Mouse (Mus musculus): ENCODE data around the gene Gatc. TPM values are rescaled to one million over a fixed set of nuclear protein-coding genes. Genes with fewer than 3 reads are reported as not detected.

Gatc gene
- polyA plus RNA-seq, 1 experiment from 2014 or later = 37.0 TPM

DNA sequence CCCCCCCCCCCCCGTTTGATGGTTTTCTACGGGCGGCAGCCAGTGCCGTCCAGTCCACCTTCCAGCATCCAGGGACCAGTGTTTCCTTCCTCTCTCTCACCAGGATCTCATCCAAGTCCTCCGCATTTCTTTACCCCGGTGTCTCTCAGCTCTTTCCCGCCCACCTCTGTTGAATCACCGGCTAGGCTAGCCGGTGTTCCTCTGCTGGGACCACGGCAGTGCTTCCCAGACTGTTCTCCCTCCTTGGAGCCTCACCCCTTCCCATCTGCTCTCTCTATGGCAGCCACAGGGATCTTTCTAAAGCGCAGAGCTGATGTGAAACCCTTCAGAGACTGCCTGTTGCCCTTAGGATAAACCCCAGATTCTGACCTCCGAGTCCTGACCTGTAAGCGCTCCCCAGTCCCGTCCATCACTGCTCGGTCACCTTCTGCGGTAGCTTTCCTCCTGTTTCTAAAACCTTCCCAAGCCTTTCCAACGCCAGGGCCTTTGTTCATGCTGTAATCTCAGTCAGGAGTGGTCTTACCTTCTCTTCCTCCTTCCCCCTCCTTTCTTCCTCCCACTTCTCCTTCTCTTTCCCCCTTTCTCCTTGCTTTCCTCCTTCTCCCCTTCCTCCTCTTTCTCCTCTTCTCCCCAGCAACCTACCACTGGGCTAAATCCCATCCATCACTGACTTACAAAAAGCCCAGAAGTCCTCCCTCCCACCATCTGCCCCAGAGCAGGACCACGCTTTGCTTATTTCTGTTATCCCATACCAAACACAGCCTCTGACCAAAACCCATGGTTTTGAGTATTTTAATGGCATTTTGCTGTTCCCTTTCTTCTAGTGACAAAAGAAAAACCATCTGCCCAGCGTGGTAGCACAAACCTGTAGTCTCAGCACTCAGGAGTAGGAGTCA is 22.1 kb upstream of the Gatc start:
- ATAC-seq (replicated peaks; ENCODE audit: insufficient number of reproducible peaks, low FRiP score, low TSS enrichment, low read depth) (no peak), DNase-seq (ENCODE audit: low spot score) (no peak)
- WGBS = 21% methylated on average over 19 of the region's 19 CpGs
- Histone ChIP-seq H3K4me2 (ENCODE audit: low read depth, low read length) (no peak overlapping the region), H3K27ac (replicated peaks; ENCODE audit: low read depth, low read length) (no peak overlapping the region), H3K36me3 (replicated peaks; ENCODE audit: control insufficient read depth, insufficient read depth, low read depth, low read length) (no peaks in the 10 kb centered on the region), H3K27me3 (ENCODE audit: control insufficient read depth, insufficient read depth, low read length) (no peaks in the 10 kb centered on the region), H3K9ac (replicated peaks; ENCODE audit: low read length) (peak overlapping the region; percentile 25; the same call in 1 of the 2 replicates), H3K4me3 (ENCODE audit: low read depth, low read length) (no peak overlapping the region), H3K4me1 (ENCODE audit: control insufficient read depth, insufficient read depth, low read length) (no peaks in the 10 kb centered on the region), H3K9me3 (replicated peaks; ENCODE audit: control insufficient read depth, low read length) (no peaks in the 10 kb centered on the region)

DNA sequence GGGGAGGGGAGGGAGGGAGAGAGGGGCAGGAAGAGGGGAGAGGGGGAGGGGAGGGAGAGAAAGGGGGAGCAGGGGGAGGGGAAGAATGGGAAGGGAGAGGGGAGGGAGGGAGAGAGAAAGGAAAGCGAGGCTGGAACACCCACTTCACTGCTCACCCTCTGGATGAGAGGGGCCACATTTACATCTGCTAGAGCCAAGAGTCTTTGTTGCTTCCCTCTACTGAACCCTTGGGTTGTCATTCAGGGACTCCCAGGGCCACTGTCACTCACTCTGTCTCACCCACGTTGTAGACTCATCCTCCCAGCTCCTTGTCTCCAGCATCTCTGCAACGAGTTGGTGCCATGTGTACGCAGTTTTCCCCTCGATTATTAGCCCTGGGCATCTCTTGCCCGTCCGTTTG is 21.2 kb upstream of the Gatc start:
- Histone ChIP-seq H3K4me1 (ENCODE audit: control insufficient read depth, insufficient read depth, low read length) (no peaks in the 10 kb centered on the region), H3K9ac (replicated peaks; ENCODE audit: low read length) (no peak overlapping the region), H3K9me3 (replicated peaks; ENCODE audit: control insufficient read depth, low read length) (no peaks in the 10 kb centered on the region), H3K4me2 (ENCODE audit: low read depth, low read length) (no peak overlapping the region), H3K27me3 (ENCODE audit: control insufficient read depth, insufficient read depth, low read length) (no peaks in the 10 kb centered on the region), H3K27ac (replicated peaks; ENCODE audit: low read depth, low read length) (no peak overlapping the region), H3K4me3 (ENCODE audit: low read depth, low read length) (no peak overlapping the region), H3K36me3 (replicated peaks; ENCODE audit: control insufficient read depth, insufficient read depth, low read depth, low read length) (no peaks in the 10 kb centered on the region)
- ATAC-seq (replicated peaks; ENCODE audit: insufficient number of reproducible peaks, low FRiP score, low TSS enrichment, low read depth) (no peak), DNase-seq (ENCODE audit: low spot score) (no peak)
- WGBS = 29% methylated on average over 7 of the region's 7 CpGs

- ATAC-seq (replicated peaks; ENCODE audit: insufficient number of reproducible peaks, low FRiP score, low TSS enrichment, low read depth) = no peak
- Histone ChIP-seq H3K4me3 (ENCODE audit: low read depth, low read length) (no peak overlapping the region), H3K27me3 (ENCODE audit: control insufficient read depth, insufficient read depth, low read length) (no peaks in the 10 kb centered on the region), H3K27ac (replicated peaks; ENCODE audit: low read depth, low read length) (no peak overlapping the region), H3K4me1 (ENCODE audit: control insufficient read depth, insufficient read depth, low read length) (no peaks in the 10 kb centered on the region), H3K9ac (replicated peaks; ENCODE audit: low read length) (no peak overlapping the region), H3K36me3 (replicated peaks; ENCODE audit: control insufficient read depth, insufficient read depth, low read depth, low read length) (no peaks in the 10 kb centered on the region), H3K4me2 (ENCODE audit: low read depth, low read length) (no peak overlapping the region), H3K9me3 (replicated peaks; ENCODE audit: control insufficient read depth, low read length) (no peaks in the 10 kb centered on the region)
- 63% methylated on average over 5 of the region's 5 CpGs for WGBS
- no peak for DNase-seq (ENCODE audit: low spot score)
Measured at GRCm38 (mm10) chr5:115359851-115360372, 18.9 kb upstream of the Gatc start.

DNA sequence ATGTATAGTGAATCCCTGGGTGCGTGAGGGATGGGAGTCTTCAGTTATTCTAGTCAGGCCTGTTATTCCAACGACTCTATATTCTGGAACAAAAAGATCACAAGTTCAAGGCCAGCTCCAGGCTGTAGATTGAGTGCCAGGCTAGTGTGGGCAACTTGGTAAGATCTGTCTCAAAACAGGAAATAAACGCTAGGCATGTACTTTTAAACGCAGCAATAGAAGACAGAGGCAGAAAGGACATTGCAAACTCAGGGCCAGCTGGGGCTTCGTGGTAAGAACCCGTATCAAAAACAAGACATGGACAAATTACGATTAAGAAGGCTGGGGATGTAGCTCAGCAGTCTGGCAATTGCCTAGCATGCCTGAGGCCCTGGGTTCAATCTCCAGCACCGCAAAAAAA is 18.5 kb upstream of the Gatc start:
- Histone ChIP-seq H3K4me3 (ENCODE audit: low read depth, low read length) (no peak overlapping the region), H3K9me3 (replicated peaks; ENCODE audit: control insufficient read depth, low read length) (no peaks in the 10 kb centered on the region), H3K4me2 (ENCODE audit: low read depth, low read length) (no peak overlapping the region), H3K36me3 (replicated peaks; ENCODE audit: control insufficient read depth, insufficient read depth, low read depth, low read length) (no peaks in the 10 kb centered on the region), H3K4me1 (ENCODE audit: control insufficient read depth, insufficient read depth, low read length) (no peaks in the 10 kb centered on the region), H3K27ac (replicated peaks; ENCODE audit: low read depth, low read length) (no peak overlapping the region), H3K27me3 (ENCODE audit: control insufficient read depth, insufficient read depth, low read length) (no peaks in the 10 kb centered on the region), H3K9ac (replicated peaks; ENCODE audit: low read length) (no peak overlapping the region)
- WGBS = 87% methylated on average over 8 of the region's 8 CpGs
- ATAC-seq (replicated peaks; ENCODE audit: insufficient number of reproducible peaks, low FRiP score, low TSS enrichment, low read depth) = no peak
- no peak for DNase-seq (ENCODE audit: low spot score)

DNA sequence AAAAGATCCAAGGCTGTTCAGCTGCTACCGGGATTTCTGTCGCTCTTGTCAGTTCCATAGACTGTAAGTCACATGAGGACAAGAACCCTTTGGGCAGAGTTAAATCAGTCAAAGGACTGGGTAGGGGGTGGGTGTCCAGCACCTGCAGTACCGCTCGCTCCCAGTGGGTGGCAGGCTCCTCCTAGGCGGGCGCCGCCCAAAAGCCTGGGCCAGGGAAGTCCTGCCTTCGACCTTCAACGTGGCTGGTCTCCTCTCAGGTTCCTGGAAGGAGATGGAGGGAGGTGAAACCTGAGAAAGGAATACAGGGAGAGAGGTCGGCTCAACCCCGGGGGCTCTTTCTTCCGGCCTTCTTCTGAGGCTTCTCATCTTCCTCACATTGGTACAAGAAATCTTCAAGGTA is 17.9 kb upstream of the Gatc start:
- Histone ChIP-seq H3K9ac (replicated peaks; ENCODE audit: low read length) (no peak overlapping the region), H3K27me3 (ENCODE audit: control insufficient read depth, insufficient read depth, low read length) (no peaks in the 10 kb centered on the region), H3K27ac (replicated peaks; ENCODE audit: low read depth, low read length) (no peak overlapping the region), H3K9me3 (replicated peaks; ENCODE audit: control insufficient read depth, low read length) (no peaks in the 10 kb centered on the region), H3K36me3 (replicated peaks; ENCODE audit: control insufficient read depth, insufficient read depth, low read depth, low read length) (no peaks in the 10 kb centered on the region), H3K4me3 (ENCODE audit: low read depth, low read length) (no peak overlapping the region), H3K4me1 (ENCODE audit: control insufficient read depth, insufficient read depth, low read length) (no peaks in the 10 kb centered on the region), H3K4me2 (ENCODE audit: low read depth, low read length) (no peak overlapping the region)
- DNase-seq (ENCODE audit: low spot score) (peak; percentile 92), ATAC-seq (replicated peaks; ENCODE audit: insufficient number of reproducible peaks, low FRiP score, low TSS enrichment, low read depth) (peak; percentile 70; the same call in 1 of the 2 replicates)
- WGBS = 2% methylated on average over 12 of the region's 12 CpGs

DNA sequence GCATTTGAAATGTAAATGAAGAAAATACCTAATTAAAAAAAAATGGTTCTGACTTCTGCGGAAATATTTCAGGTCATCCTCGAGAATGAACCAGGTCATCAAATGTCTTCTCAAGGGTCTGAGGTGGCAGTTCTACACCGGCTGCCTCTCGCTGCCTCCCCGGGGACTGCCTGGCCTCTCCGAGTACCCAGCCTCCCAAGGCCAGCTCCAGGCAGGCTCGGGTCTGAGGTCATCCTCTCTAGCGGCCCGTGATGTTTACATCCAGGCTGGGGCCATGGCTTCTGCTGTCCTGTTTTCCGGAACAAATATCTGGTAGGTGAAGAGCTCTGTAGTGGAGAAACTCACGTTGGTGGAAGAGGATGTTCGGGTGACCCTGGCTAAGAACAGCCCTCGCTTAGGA is 14.1 kb upstream of the Gatc start:
- Histone ChIP-seq H3K4me2 (ENCODE audit: low read depth, low read length) (no peak overlapping the region), H3K4me1 (ENCODE audit: control insufficient read depth, insufficient read depth, low read length) (no peaks in the 10 kb centered on the region), H3K9me3 (replicated peaks; ENCODE audit: control insufficient read depth, low read length) (no peaks in the 10 kb centered on the region), H3K27ac (replicated peaks; ENCODE audit: low read depth, low read length) (no peak overlapping the region), H3K27me3 (ENCODE audit: control insufficient read depth, insufficient read depth, low read length) (no peaks in the 10 kb centered on the region), H3K36me3 (replicated peaks; ENCODE audit: control insufficient read depth, insufficient read depth, low read depth, low read length) (no peaks in the 10 kb centered on the region), H3K4me3 (ENCODE audit: low read depth, low read length) (no peak overlapping the region), H3K9ac (replicated peaks; ENCODE audit: low read length) (no peak overlapping the region)
- WGBS = 55% methylated on average over 13 of the region's 13 CpGs
- ATAC-seq (replicated peaks; ENCODE audit: insufficient number of reproducible peaks, low FRiP score, low TSS enrichment, low read depth) (no peak), DNase-seq (ENCODE audit: low spot score) (no peak)

- 77% methylated on average over 5 of the region's 5 CpGs for WGBS
- H3K4me2 ChIP-seq (ENCODE audit: low read depth, low read length) = no peak overlapping the region
Measured at GRCm38 (mm10) chr5:115351348-115351747, 10.4 kb upstream of the Gatc start.

DNA sequence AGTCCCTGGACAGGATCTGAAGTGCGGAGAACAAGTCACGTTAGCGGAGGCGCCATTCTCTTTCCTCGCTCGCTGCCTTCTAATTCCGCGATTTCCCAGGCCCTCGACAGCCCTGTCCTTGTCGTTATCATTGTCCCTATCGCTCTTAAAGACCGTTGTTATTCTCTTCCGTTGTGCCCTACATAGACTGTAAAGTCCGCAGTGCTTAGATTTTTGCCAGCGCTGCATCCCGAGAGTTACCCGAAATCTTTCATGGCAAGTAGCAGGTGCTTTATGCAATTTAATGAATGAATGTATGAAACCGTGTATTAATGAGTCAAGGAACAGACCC is 8.2 kb upstream of the Gatc start:
- no peak for DNase-seq (ENCODE audit: low spot score)
- H3K27ac ChIP-seq (replicated peaks; ENCODE audit: low read depth, low read length) = peak overlapping the region; percentile 5; the same call in 1 of the 2 replicates
- H3K4me1 ChIP-seq (ENCODE audit: control insufficient read depth, insufficient read depth, low read length) = peaks cover 3% of the 10 kb centered on the region
- no peaks in the 10 kb centered on the region for H3K27me3 ChIP-seq (ENCODE audit: control insufficient read depth, insufficient read depth, low read length)
- H3K36me3 ChIP-seq (replicated peaks; ENCODE audit: control insufficient read depth, insufficient read depth, low read depth, low read length) = peaks cover 5% of the 10 kb centered on the region
- peak overlapping the region; percentile 59 for H3K4me2 ChIP-seq (ENCODE audit: low read depth, low read length)
- ATAC-seq (replicated peaks; ENCODE audit: insufficient number of reproducible peaks, low FRiP score, low TSS enrichment, low read depth) = 0 out of 2 replicates have a peak, but pooled peaks have one; percentile 14
- H3K9me3 ChIP-seq (replicated peaks; ENCODE audit: control insufficient read depth, low read length) = no peaks in the 10 kb centered on the region
- WGBS = under 1% methylated on average over 18 of the region's 18 CpGs
- H3K4me3 ChIP-seq (ENCODE audit: low read depth, low read length) = peak overlapping the region; percentile 86
- peak overlapping the region; percentile 79 for H3K9ac ChIP-seq (replicated peaks; ENCODE audit: low read length)

More at GRCm38 (mm10) chr5:115351348-115351747, 10.4 kb upstream of the Gatc start:
- no peaks in the 10 kb centered on the region for H3K36me3 ChIP-seq (replicated peaks; ENCODE audit: control insufficient read depth, insufficient read depth, low read depth, low read length)
- no peak overlapping the region for H3K27ac ChIP-seq (replicated peaks; ENCODE audit: low read depth, low read length)
- H3K4me1 ChIP-seq (ENCODE audit: control insufficient read depth, insufficient read depth, low read length) = peaks cover 3% of the 10 kb centered on the region
- DNase-seq (ENCODE audit: low spot score) (no peak), ATAC-seq (replicated peaks; ENCODE audit: insufficient number of reproducible peaks, low FRiP score, low TSS enrichment, low read depth) (no peak)
- no peak overlapping the region for H3K9ac ChIP-seq (replicated peaks; ENCODE audit: low read length)
- H3K4me3 ChIP-seq (ENCODE audit: low read depth, low read length) = no peak overlapping the region
- H3K27me3 ChIP-seq (ENCODE audit: control insufficient read depth, insufficient read depth, low read length) = no peaks in the 10 kb centered on the region
- H3K9me3 ChIP-seq (replicated peaks; ENCODE audit: control insufficient read depth, low read length) = no peaks in the 10 kb centered on the region

All from embryonic facial prominence, embryonic 11.5 days (tissue).